Mouse (Mus musculus): Measurements from ENCODE around the gene Grm4.

DNA sequence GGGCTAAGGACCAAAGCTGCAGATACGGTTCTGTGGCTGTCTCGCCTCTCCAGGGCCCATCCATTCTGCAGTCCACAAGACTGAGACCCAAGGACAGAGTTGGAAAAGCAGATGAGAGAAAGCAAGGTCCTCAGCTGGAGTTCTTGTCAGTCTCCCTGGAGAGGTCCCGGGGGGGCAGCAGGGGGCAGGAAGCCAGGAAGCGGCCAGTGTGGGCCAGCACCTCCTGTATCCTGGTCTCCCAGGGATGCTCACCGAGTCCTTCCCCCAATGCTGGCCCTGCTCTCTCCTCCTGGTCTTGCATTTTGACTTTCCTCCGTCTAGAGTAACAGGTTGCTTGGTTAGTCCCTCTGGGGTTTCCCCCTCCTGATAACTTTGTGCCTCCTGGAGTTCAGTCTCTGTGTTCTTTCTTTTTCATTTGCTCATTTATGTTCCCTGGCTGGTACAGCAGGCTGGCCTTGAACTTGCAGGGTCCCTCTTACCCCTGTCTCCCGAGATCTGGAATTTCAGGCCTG lies 25.4 kb upstream of the Grm4 start:
- TF ChIP-seq POLR2A (IDR thresholded peaks at IDR 0.05; ENCODE audit: low read depth, low read length) = no peak
- no peak for TF ChIP-seq CTCF (IDR thresholded peaks at IDR 0.05; ENCODE audit: borderline replicate concordance, insufficient read depth, low read length)
